7 mouse cellular contexts compared by ENCODE assay signal in the genomic region with DNA sequence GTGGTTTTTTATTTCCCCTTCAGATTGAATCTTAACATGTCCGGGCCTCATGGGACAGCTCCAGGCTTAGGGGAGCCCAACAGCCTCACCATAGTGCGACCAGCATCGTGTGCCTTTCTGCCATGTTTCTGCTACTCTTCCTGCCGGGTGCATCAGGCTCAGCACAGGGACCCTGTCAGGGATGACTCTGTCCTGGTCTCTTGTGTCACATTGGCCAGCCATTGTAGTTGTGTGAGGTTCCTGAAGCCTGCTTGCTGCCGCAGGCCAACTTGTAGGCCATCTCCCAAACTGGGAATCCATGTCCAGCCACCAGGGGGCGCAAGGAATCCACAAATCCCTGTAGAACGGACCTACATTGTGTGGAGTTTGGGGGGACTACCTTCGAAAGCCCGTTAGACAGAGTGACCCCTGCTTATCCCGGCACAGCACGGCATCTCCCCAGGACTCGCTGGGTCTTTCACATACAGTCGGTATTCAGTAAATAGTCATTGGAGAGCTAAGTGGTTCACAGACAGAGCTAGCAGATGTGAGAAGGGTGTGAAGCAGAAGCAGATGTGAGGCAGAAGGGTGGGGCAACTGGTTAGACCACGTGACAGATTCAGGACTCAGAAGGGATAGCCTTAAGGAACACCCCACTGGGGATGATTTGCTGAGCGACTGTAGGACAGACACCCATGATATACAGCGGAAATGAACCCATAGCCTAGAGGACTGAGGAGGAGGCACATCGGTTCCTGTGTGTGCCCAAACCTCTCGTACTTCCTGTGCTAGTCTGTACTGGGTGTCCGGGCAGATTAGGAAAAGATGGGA. TPM values are rescaled to one million over a fixed set of nuclear protein-coding genes. Genes with fewer than 3 reads are reported as not detected.
DNase-seq lines count a peak whose midpoint lies in the region; ATAC-seq and TF ChIP-seq lines count a peak whose summit lies in the region.

No protein-coding gene starts in this region.

- H3K27me3 ChIP-seq in intestine, embryonic 15.5 days (replicated peaks), result peaks cover 43% of the 10 kb centered on the region
- H3K27me3 ChIP-seq in limb, embryonic 10.5 days (ENCODE audit: low read depth, poor library complexity, severe bottlenecking), result peaks cover 82% of the 10 kb centered on the region
- H3K27me3 ChIP-seq in midbrain, embryonic 13.5 days, result peaks cover 60% of the 10 kb centered on the region
- peaks cover 19% of the 10 kb centered on the region for H3K27me3 ChIP-seq in spleen, adult 2 months (ENCODE audit: control insufficient read depth, insufficient read depth, low read length)

- peak; percentile 67; the same call in 1 of the 2 replicates for TF ChIP-seq CTCF in spleen, adult 2 months (IDR thresholded peaks at IDR 0.05; ENCODE audit: extremely low read depth, insufficient read depth, insufficient read length, insufficient replicate concordance)

- TF ChIP-seq POLR2A in spleen, adult 2 months (IDR thresholded peaks at IDR 0.05; ENCODE audit: low read depth, low read length), result no peak

- H3K9ac ChIP-seq in intestine, embryonic 15.5 days, result no peak overlapping the region
- H3K9ac ChIP-seq in midbrain, embryonic 13.5 days (replicated peaks), result no peak overlapping the region

- ATAC-seq in intestine, embryonic 15.5 days, result 0 out of 2 replicates have a peak, but pooled peaks have one; percentile 15
- peak; percentile 24; the same call in 1 of the 2 replicates for ATAC-seq in midbrain, embryonic 13.5 days

- H3K4me1 ChIP-seq in intestine, embryonic 15.5 days (replicated peaks), result peaks cover 39% of the 10 kb centered on the region
- peaks cover 49% of the 10 kb centered on the region for H3K4me1 ChIP-seq in limb, embryonic 10.5 days
- peaks cover 37% of the 10 kb centered on the region for H3K4me1 ChIP-seq in midbrain, embryonic 13.5 days (replicated peaks)
- H3K4me1 ChIP-seq in spleen, adult 2 months (ENCODE audit: control insufficient read depth, insufficient read depth, insufficient read length), result peaks cover 25% of the 10 kb centered on the region

- DNase-seq in adipocyte (ENCODE audit: low spot score), result peak; percentile 80
- DNase-seq in cerebellum, postnatal 4 days (ENCODE audit: low spot score in 2 of 2), result peak; percentile 89 to 90
- DNase-seq in gastrocnemius, postnatal 10 days, result peak; percentile 89
- DNase-seq in limb, embryonic 10.5 days (ENCODE audit: low spot score), result peak; percentile 95
- DNase-seq in spleen, adult 2 months (ENCODE audit: low read depth in 1 of 2, low spot score in 2 of 2), result peak; percentile 59 to 78

- WGBS in intestine, embryonic 15.5 days, result 22% methylated on average over 19 of the region's 19 CpGs
- WGBS in limb, embryonic 10.5 days, result 23% methylated on average over 19 of the region's 19 CpGs
- 22% methylated on average over 19 of the region's 19 CpGs for WGBS in midbrain, embryonic 13.5 days
- 14% methylated on average over 19 of the region's 19 CpGs for WGBS in spleen, adult 2 months

- H3K9me3 ChIP-seq in intestine, embryonic 15.5 days, result no peaks in the 10 kb centered on the region
- no peaks in the 10 kb centered on the region for H3K9me3 ChIP-seq in limb, embryonic 10.5 days (replicated peaks)
- H3K9me3 ChIP-seq in midbrain, embryonic 13.5 days, result no peaks in the 10 kb centered on the region

- no peak overlapping the region for H3K4me3 ChIP-seq in intestine, embryonic 15.5 days (replicated peaks)
- peak overlapping the region; percentile 16; the same call in 1 of the 2 replicates for H3K4me3 ChIP-seq in limb, embryonic 10.5 days
- no peak overlapping the region for H3K4me3 ChIP-seq in midbrain, embryonic 13.5 days (replicated peaks)
- no peak overlapping the region for H3K4me3 ChIP-seq in spleen, adult 2 months (ENCODE audit: extremely low read depth, insufficient read depth, insufficient read length)

- no peak overlapping the region for H3K27ac ChIP-seq in intestine, embryonic 15.5 days
- H3K27ac ChIP-seq in limb, embryonic 10.5 days, result no peak overlapping the region
- H3K27ac ChIP-seq in midbrain, embryonic 13.5 days, result no peak overlapping the region
- no peak overlapping the region for H3K27ac ChIP-seq in spleen, adult 2 months (ENCODE audit: insufficient read depth, low read length)

- H3K36me3 ChIP-seq in intestine, embryonic 15.5 days, result no peaks in the 10 kb centered on the region
- peaks cover 4% of the 10 kb centered on the region; the same call in 1 of the 2 replicates for H3K36me3 ChIP-seq in limb, embryonic 10.5 days
- H3K36me3 ChIP-seq in midbrain, embryonic 13.5 days, result no peaks in the 10 kb centered on the region
- no peaks in the 10 kb centered on the region for H3K36me3 ChIP-seq in spleen, adult 2 months (ENCODE audit: control insufficient read depth, insufficient read depth, low read length)

- H3K4me2 ChIP-seq in intestine, embryonic 15.5 days (replicated peaks), result peak overlapping the region; percentile 33; the same call in 1 of the 2 replicates
- peak overlapping the region; percentile 32; the same call in 1 of the 2 replicates for H3K4me2 ChIP-seq in midbrain, embryonic 13.5 days (replicated peaks)

RNA-seq across cellular contexts. Expression of gene Adamtsl5, which starts 8.1 kb away (rescaled TPM):
- 10 to 100 TPM; 15.2 to 20.4 TPM for total RNA-seq in gastrocnemius, postnatal 10 days (2021)
- 19.3 and 20.4 TPM in 2 replicates for polyA plus RNA-seq in intestine, embryonic 15.5 days (2015; fragmentation: Nextera tagmentation; extraction: Ambion mirVana)
- 0.39 and 0.48 TPM in 2 replicates for polyA plus RNA-seq in limb, embryonic 10.5 days (2016; fragmentation: Nextera tagmentation; extraction: Ambion mirVana)
- polyA plus RNA-seq in midbrain, embryonic 13.5 days (2015; fragmentation: Nextera tagmentation; extraction: Ambion mirVana), result 0.39 and 0.61 TPM in 2 replicates
- 8.8 and 14.3 TPM in 2 replicates for polyA plus RNA-seq in spleen, adult 2 months (2012; rRNA removed)

RNA-seq across cellular contexts. Expression of gene Reep6, which starts 10.4 kb away (rescaled TPM):
- 1 to 10 TPM; 2.1 to 2.4 TPM for total RNA-seq in gastrocnemius, postnatal 10 days (2021)
- polyA plus RNA-seq in intestine, embryonic 15.5 days (2015; fragmentation: Nextera tagmentation; extraction: Ambion mirVana), result 132 and 159 TPM in 2 replicates
- 5.4 and 6.6 TPM in 2 replicates for polyA plus RNA-seq in limb, embryonic 10.5 days (2016; fragmentation: Nextera tagmentation; extraction: Ambion mirVana)
- 3.0 and 3.1 TPM in 2 replicates for polyA plus RNA-seq in midbrain, embryonic 13.5 days (2015; fragmentation: Nextera tagmentation; extraction: Ambion mirVana)
- 2.1 and 2.5 TPM in 2 replicates for polyA plus RNA-seq in spleen, adult 2 months (2012; rRNA removed)

RNA-seq across cellular contexts. Expression of gene Pcsk4, which starts 10.8 kb away (rescaled TPM):
- total RNA-seq in gastrocnemius, postnatal 10 days (2021), result 1 to 10 TPM in 1 of 2 experiments, under 1 TPM in 1; 0.75 to 1.5 TPM
- polyA plus RNA-seq in intestine, embryonic 15.5 days (2015; fragmentation: Nextera tagmentation; extraction: Ambion mirVana), result 8.1 and 8.8 TPM in 2 replicates
- 6.1 and 6.3 TPM in 2 replicates for polyA plus RNA-seq in limb, embryonic 10.5 days (2016; fragmentation: Nextera tagmentation; extraction: Ambion mirVana)
- polyA plus RNA-seq in midbrain, embryonic 13.5 days (2015; fragmentation: Nextera tagmentation; extraction: Ambion mirVana), result 1.9 and 2.1 TPM in 2 replicates
- polyA plus RNA-seq in spleen, adult 2 months (2012; rRNA removed), result 6.2 and 10.0 TPM in 2 replicates

RNA-seq across cellular contexts. Expression of gene Plk5, which starts 16.1 kb away (rescaled TPM):
- not detected for total RNA-seq in gastrocnemius, postnatal 10 days (2021)
- polyA plus RNA-seq in intestine, embryonic 15.5 days (2015; fragmentation: Nextera tagmentation; extraction: Ambion mirVana), result 0.32 and 0.63 TPM in 2 replicates
- 0.31 and 0.48 TPM in 2 replicates for polyA plus RNA-seq in limb, embryonic 10.5 days (2016; fragmentation: Nextera tagmentation; extraction: Ambion mirVana)
- 0.96 and 1.3 TPM in 2 replicates for polyA plus RNA-seq in midbrain, embryonic 13.5 days (2015; fragmentation: Nextera tagmentation; extraction: Ambion mirVana)
- polyA plus RNA-seq in spleen, adult 2 months (2012; rRNA removed), result 0.04 TPM in 1 of 2 replicates, not detected in the other

RNA-seq across cellular contexts. Expression of gene 2310011J03Rik, which starts 19.8 kb away (rescaled TPM):
- 10 to 100 TPM; 10.5 to 13.1 TPM for total RNA-seq in gastrocnemius, postnatal 10 days (2021)
- polyA plus RNA-seq in intestine, embryonic 15.5 days (2015; fragmentation: Nextera tagmentation; extraction: Ambion mirVana), result 51.4 and 51.5 TPM in 2 replicates
- 58.2 and 60.9 TPM in 2 replicates for polyA plus RNA-seq in limb, embryonic 10.5 days (2016; fragmentation: Nextera tagmentation; extraction: Ambion mirVana)
- 27.8 and 33.4 TPM in 2 replicates for polyA plus RNA-seq in midbrain, embryonic 13.5 days (2015; fragmentation: Nextera tagmentation; extraction: Ambion mirVana)
- polyA plus RNA-seq in spleen, adult 2 months (2012; rRNA removed), result 40.6 and 56.7 TPM in 2 replicates

Comparison
In these comparisons a context has a peak if more than half of its experiments do, and no peak if none do; other contexts are left out.
1. RNA of gene Reep6, which starts 10.4 kb away (polyA plus RNA-seq): 132 to 159 TPM in intestine, embryonic 15.5 days; 5.4 to 6.6 TPM in limb, embryonic 10.5 days, 3.0 to 3.1 TPM in midbrain, embryonic 13.5 days and 2.1 to 2.5 TPM in spleen, adult 2 months; every median in the first group is over 10 times any median in the second.
2. Peak in every context shown above with its lines, with median percentiles within 50 percentile points of each other: DNase-seq.